Mouse (Mus musculus) cerebellum, adult 8-10 months (tissue): ENCODE measurements at regions not wholly inside any gene's neighbourhood (a gene's known extent, or its start where the extent isn't known, plus 50 kb on each side); places are given as distances from the start of the nearest gene placed in this dataset.
A peak's percentile ranks its signal among the peaks of the same experiment; 100 is the strongest.

Experiments used
- DNase-seq: peaks from one replicate; pipeline ENCODE4 v3.0.0; 2022

- DNase-seq = no peak
Measured at GRCm38 (mm10) chr15:62168958-62169590, 1246.3 kb upstream of the A1bg start.

GRCm38 (mm10) chr15:62168522-62168921 is 1245.7 kb upstream of the A1bg start:
- DNase-seq = no peak

GRCm38 (mm10) chr15:62166786-62167185 is 1244.0 kb upstream of the A1bg start:
- no peak for DNase-seq

GRCm38 (mm10) chr15:62165826-62166500 is 1243.2 kb upstream of the A1bg start:
- no peak for DNase-seq

GRCm38 (mm10) chr15:62164766-62165410 is 1242.1 kb upstream of the A1bg start:
- no peak for DNase-seq

GRCm38 (mm10) chr15:62163203-62163602 is 1240.4 kb upstream of the A1bg start:
- DNase-seq = no peak

GRCm38 (mm10) chr15:62162648-62163194 is 1239.9 kb upstream of the A1bg start:
- DNase-seq = no peak

- peak; percentile 25 for DNase-seq
Measured at GRCm38 (mm10) chr15:62161975-62162647, 1239.3 kb upstream of the A1bg start.

GRCm38 (mm10) chr15:62161061-62161460 is 1238.2 kb upstream of the A1bg start:
- DNase-seq = peak; percentile 31

GRCm38 (mm10) chr15:62158875-62159675 is 1236.3 kb upstream of the A1bg start:
- DNase-seq = no peak

- no peak for DNase-seq
Measured at GRCm38 (mm10) chr15:62157200-62158033, 1234.6 kb upstream of the A1bg start.

- no peak for DNase-seq
Measured at GRCm38 (mm10) chr15:62153222-62153621, 1230.4 kb upstream of the A1bg start.

- no peak for DNase-seq
Measured at GRCm38 (mm10) chr15:62152133-62152532, 1229.3 kb upstream of the A1bg start.

GRCm38 (mm10) chr15:62151690-62152089 is 1228.9 kb upstream of the A1bg start:
- no peak for DNase-seq

- no peak for DNase-seq
Measured at GRCm38 (mm10) chr15:62150296-62150695, 1227.5 kb upstream of the A1bg start.

- no peak for DNase-seq
Measured at GRCm38 (mm10) chr15:62148680-62149237, 1225.9 kb upstream of the A1bg start.

GRCm38 (mm10) chr15:62147343-62147953 is 1224.6 kb upstream of the A1bg start:
- no peak for DNase-seq

GRCm38 (mm10) chr15:62145643-62146285 is 1223.0 kb upstream of the A1bg start:
- no peak for DNase-seq

- no peak for DNase-seq
Measured at GRCm38 (mm10) chr15:62144776-62145564, 1222.2 kb upstream of the A1bg start.
